Mouse (Mus musculus) splenic B cell, adult 2 months (primary cell): ENCODE measurements around the gene Fam210b.

Experiments
- DNase-seq: peaks from one replicate; pipeline ENCODE4 v3.0.0-alpha.2; 2011; ENCODE audit warnings: low read depth, low spot score
- H3K27me3 ChIP-seq: 2 replicates; pipeline ENCODE4 v1.6.1; 2012; ENCODE audit warnings: mild to moderate bottlenecking, low read length, moderate library complexity, mixed read lengths; ENCODE audit not compliant: control insufficient read depth, poor library complexity, insufficient read depth, severe bottlenecking
- H3K36me3 ChIP-seq: 2 replicates; pipeline ENCODE4 v1.6.1; 2012; ENCODE audit warnings: mild to moderate bottlenecking, low read length, moderate library complexity, mixed read lengths; ENCODE audit not compliant: control insufficient read depth, poor library complexity, insufficient read depth, severe bottlenecking

Gene Fam210b

GRCm38 (mm10) chr2:172376999-172377515, 31.7 kb downstream of the Fam210b start:
- peaks cover 16% of the 10 kb centered on the region for H3K36me3 ChIP-seq
- DNase-seq: no peak
- H3K27me3 ChIP-seq: no peaks in the 10 kb centered on the region

GRCm38 (mm10) chr2:172378332-172378731, 33.0 kb downstream of the Fam210b start:
- peak; percentile 90 for DNase-seq

GRCm38 (mm10) chr2:172380513-172380912, 35.1 kb downstream of the Fam210b start:
- DNase-seq: no peak
- Histone ChIP-seq H3K27me3 (no peaks in the 10 kb centered on the region; the same call in 1 of the 2 replicates), H3K36me3 (peaks cover 9% of the 10 kb centered on the region)

More at GRCm38 (mm10) chr2:172378332-172378731, 33.0 kb downstream of the Fam210b start:
- H3K27me3 ChIP-seq: no peaks in the 10 kb centered on the region; the same call in 1 of the 2 replicates
- H3K36me3 ChIP-seq: peaks cover 13% of the 10 kb centered on the region

GRCm38 (mm10) chr2:172381341-172381740, 36.0 kb downstream of the Fam210b start:
- H3K27me3 ChIP-seq: no peaks in the 10 kb centered on the region; the same call in 1 of the 2 replicates
- DNase-seq: no peak

GRCm38 (mm10) chr2:172381898-172382297, 36.5 kb downstream of the Fam210b start:
- Histone ChIP-seq H3K27me3 (no peaks in the 10 kb centered on the region; the same call in 1 of the 2 replicates), H3K36me3 (peaks cover 5% of the 10 kb centered on the region)
- peak; percentile 28 for DNase-seq

More at GRCm38 (mm10) chr2:172381341-172381740, 36.0 kb downstream of the Fam210b start:
- peaks cover 6% of the 10 kb centered on the region for H3K36me3 ChIP-seq

GRCm38 (mm10) chr2:172384715-172385114, 39.4 kb downstream of the Fam210b start:
- DNase-seq: no peak
- Histone ChIP-seq H3K36me3 (no peaks in the 10 kb centered on the region; the same call in 1 of the 2 replicates), H3K27me3 (no peaks in the 10 kb centered on the region; the same call in 1 of the 2 replicates)

GRCm38 (mm10) chr2:172390341-172390740, 45.0 kb downstream of the Fam210b start:
- Histone ChIP-seq H3K27me3 (no peaks in the 10 kb centered on the region), H3K36me3 (no peaks in the 10 kb centered on the region)
- DNase-seq: no peak

GRCm38 (mm10) chr2:172392041-172392521, 46.7 kb downstream of the Fam210b start:
- no peaks in the 10 kb centered on the region for H3K27me3 ChIP-seq
- H3K36me3 ChIP-seq: no peaks in the 10 kb centered on the region
- no peak for DNase-seq

- peak; percentile 84 for DNase-seq
- Histone ChIP-seq H3K27me3 (no peaks in the 10 kb centered on the region), H3K36me3 (no peaks in the 10 kb centered on the region)
Observed at GRCm38 (mm10) chr2:172393391-172394051, 48.2 kb downstream of the Fam210b start, which contains the start of gene Cass4. Gene Cass4, plus strand, starts transcription at chr2:172393794.

- no peaks in the 10 kb centered on the region for H3K36me3 ChIP-seq
- no peaks in the 10 kb centered on the region for H3K27me3 ChIP-seq
- DNase-seq: no peak
Observed at GRCm38 (mm10) chr2:172394052-172394392, 48.7 kb downstream of the Fam210b start.

- Histone ChIP-seq H3K36me3 (no peaks in the 10 kb centered on the region), H3K27me3 (no peaks in the 10 kb centered on the region)
- DNase-seq: no peak
Observed at GRCm38 (mm10) chr2:172394671-172395070, 49.3 kb downstream of the Fam210b start.

GRCm38 (mm10) chr2:172395961-172396360, 50.6 kb downstream of the Fam210b start:
- Histone ChIP-seq H3K27me3 (no peaks in the 10 kb centered on the region), H3K36me3 (no peaks in the 10 kb centered on the region)
- DNase-seq: peak; percentile 31

GRCm38 (mm10) chr2:172399901-172400300, 54.5 kb downstream of the Fam210b start:
- no peaks in the 10 kb centered on the region for H3K36me3 ChIP-seq
- peak; percentile 92 for DNase-seq
- no peaks in the 10 kb centered on the region for H3K27me3 ChIP-seq

GRCm38 (mm10) chr2:172401116-172401825, 55.9 kb downstream of the Fam210b start:
- peak; percentile 95 for DNase-seq
- no peaks in the 10 kb centered on the region for H3K27me3 ChIP-seq
- H3K36me3 ChIP-seq: no peaks in the 10 kb centered on the region

- H3K27me3 ChIP-seq: no peaks in the 10 kb centered on the region
- no peaks in the 10 kb centered on the region for H3K36me3 ChIP-seq
- DNase-seq: no peak
Observed at GRCm38 (mm10) chr2:172404239-172404638, 58.9 kb downstream of the Fam210b start.
